Mouse (Mus musculus): ENCODE data around the gene Ntn4. TPM values are rescaled to one million over a fixed set of nuclear protein-coding genes. Genes with fewer than 3 reads are reported as not detected.
A peak's percentile ranks its signal among the peaks of the same experiment; 100 is the strongest.

Ntn4 gene
- total RNA-seq, 2 experiments from 2014 or later = 7.3 to 7.7 TPM

DNA sequence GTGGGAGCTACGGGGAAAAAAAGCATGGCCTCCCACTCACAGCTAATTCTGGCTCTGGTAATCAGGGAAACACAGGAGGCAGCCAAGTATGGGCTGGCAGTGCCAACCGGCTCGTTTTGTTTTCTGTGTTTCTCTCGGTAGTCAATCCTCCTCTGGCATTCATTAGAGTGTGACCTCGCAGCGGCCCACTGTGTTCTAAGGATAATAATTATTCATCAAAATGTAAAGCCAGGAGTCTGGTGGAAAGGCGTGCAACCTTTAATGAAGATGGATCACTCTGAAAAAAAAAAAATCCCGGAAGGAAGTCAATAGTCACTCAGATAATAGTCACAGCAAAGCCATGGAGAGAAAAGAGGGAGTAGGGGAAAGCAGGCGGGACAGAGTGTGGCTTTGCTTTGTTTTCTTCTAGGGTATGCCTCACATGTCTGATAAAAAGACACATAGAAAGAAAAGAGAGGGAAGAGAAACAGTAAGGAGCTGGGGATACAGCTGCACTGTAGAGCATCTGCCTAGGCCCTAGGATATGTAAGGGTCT lies 131.5 kb downstream of the Ntn4 start:
- peak; percentile 63 for DNase-seq
- intact Hi-C loops (cut with DNase I) = loop anchor here (10.0 kb wide), 1 partner anchor 147 kb away; no protein-coding TSS in a partner anchor

DNA sequence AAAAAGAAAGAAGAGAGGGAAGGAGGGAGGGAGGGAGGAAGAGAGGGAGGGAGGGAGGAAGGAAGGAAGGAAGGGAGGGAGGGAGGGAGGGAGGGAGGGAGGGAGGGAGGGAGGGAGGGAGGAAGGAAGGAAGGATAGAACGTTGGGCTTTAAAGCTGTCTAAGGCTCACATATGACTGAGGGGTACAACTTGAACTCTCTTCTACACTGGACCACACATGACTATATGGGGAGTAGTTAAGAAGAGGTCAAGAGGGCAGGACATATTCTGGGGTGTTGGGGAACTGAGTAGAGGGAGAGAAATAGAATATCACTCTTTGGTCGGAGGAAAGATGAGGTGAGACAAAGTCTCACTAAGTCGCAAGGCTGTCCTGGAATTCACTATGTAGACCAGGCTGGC lies 132.0 kb downstream of the Ntn4 start:
- intact Hi-C loops (cut with DNase I) = loop anchor here (10.0 kb wide), 1 partner anchor 148 kb away; no protein-coding TSS in a partner anchor
- DNase-seq = no peak

DNA sequence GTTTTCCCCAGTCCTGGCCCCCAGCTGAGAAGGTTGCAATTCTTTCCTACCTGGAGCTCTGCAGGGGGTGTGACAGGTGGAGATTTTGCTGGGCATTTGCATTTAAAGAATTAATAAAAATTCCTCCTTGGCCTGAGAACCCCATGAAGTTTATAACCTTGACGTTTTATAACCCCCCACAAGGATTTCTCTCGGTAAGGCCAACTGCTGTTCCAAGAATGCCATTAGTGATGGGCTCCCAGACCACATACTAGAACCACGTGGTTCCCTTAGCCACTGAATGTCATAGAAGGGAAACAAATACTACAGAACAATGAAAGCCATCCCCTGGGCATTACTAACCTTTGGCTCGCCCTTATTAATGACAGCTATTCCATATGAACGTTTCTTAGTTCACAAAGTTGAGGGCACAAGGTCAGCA lies 136.3 kb downstream of the Ntn4 start:
- no peak for DNase-seq
- intact Hi-C loops (cut with DNase I) = loop anchor here (10.0 kb wide), 1 partner anchor 152 kb away; no protein-coding TSS in a partner anchor

GRCm38 (mm10) chr10:93777372-93777771 lies 136.9 kb downstream of the Ntn4 start:
- peak; percentile 69 for DNase-seq

DNA sequence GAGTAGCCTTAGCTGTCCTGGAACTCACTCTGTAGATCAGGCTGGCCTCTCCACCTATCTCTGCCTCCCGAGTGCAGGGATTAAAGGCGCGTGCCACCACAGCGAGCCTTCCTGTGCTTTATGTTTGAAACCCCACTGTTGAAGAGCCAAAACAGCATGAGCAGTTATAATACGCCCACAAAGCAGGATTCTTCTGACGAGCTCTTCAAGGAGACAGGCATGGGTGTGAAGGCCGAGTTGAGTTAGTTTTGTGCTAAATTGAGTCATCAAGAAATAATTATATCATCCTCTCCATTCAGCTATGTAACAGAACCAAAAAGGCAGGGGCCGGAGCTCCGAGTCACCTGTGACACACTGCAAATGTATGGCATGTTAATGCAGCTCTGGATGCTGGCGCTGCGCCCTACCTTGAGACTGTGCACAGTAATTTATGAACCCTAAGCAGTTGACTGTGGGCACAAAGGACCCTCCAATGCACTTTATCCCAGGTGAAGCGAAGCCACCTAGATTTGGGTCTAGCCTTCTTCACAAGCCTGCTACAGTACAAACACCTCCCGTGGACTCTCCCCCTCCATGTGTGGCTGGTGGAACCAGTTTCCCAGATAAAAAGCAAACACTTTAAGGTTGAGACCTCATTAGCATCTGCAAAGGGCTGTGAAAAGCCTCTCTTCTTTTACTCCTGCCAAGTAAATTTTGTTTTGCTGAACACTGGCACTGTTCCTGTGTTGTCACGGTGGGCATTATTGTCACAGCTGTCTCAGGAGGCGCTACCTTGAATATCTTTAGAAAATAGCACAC lies 142.9 kb downstream of the Ntn4 start:
- no peak for DNase-seq
- intact Hi-C loops (cut with DNase I) = no loop called here

More at GRCm38 (mm10) chr10:93777372-93777771, 136.9 kb downstream of the Ntn4 start:
- intact Hi-C loops (cut with DNase I) = loop anchor here (10.0 kb wide), 1 partner anchor 153 kb away; no protein-coding TSS in a partner anchor

Other genes with a start within 250 kb of the Ntn4 start
- gene Lta4h, start 187.3 kb upstream of the Ntn4 start, total RNA-seq (2021) = 10 to 100 TPM; 72.9 to 83.9 TPM
- under 1 TPM in 1 of 2 experiments, not detected in 1; 0.28 TPM for gene Hal, start 151.9 kb upstream of the Ntn4 start, total RNA-seq (2021)
- gene Amdhd1, start 100.6 kb upstream of the Ntn4 start, total RNA-seq (2021) = 1 to 10 TPM; 1.1 to 1.4 TPM
- gene Ccdc38, start 100.0 kb upstream of the Ntn4 start, total RNA-seq (2021) = not detected
- 10 to 100 TPM; 16.5 to 17.1 TPM for gene Snrpf, start 51.0 kb upstream of the Ntn4 start, total RNA-seq (2021)
- under 1 TPM; 0.14 to 0.18 TPM for gene Usp44, start 190.9 kb downstream of the Ntn4 start, total RNA-seq (2021)

Measured in left cerebral cortex, postnatal 4 days (tissue).